Mouse (Mus musculus): ENCODE measurements around the gene Smurf1.

Gene Smurf1

GRCm38 (mm10) chr5:144954432-144954831, 11.2 kb downstream of the Smurf1 start:
- no peak for DNase-seq

- DNase-seq: no peak
Measured at GRCm38 (mm10) chr5:144952592-144952991, 13.1 kb downstream of the Smurf1 start.

- DNase-seq: no peak
Measured at GRCm38 (mm10) chr5:144950428-144951051, 15.1 kb downstream of the Smurf1 start.

- DNase-seq: peak in 1 of 2 experiments; percentile 47
Measured at GRCm38 (mm10) chr5:144949856-144950255, 15.8 kb downstream of the Smurf1 start.

- no peak for DNase-seq
Measured at GRCm38 (mm10) chr5:144948422-144948821, 17.2 kb downstream of the Smurf1 start.

GRCm38 (mm10) chr5:144948002-144948401, 17.6 kb downstream of the Smurf1 start:
- DNase-seq: no peak

GRCm38 (mm10) chr5:144946032-144946431, 19.6 kb downstream of the Smurf1 start:
- DNase-seq: no peak

GRCm38 (mm10) chr5:144944932-144945331, 20.7 kb downstream of the Smurf1 start:
- DNase-seq: no peak

- DNase-seq: no peak
Measured at GRCm38 (mm10) chr5:144944370-144944769, 21.3 kb downstream of the Smurf1 start.

GRCm38 (mm10) chr5:144943346-144943745, 22.3 kb downstream of the Smurf1 start:
- no peak for DNase-seq

- DNase-seq: no peak
Measured at GRCm38 (mm10) chr5:144942431-144942830, 23.2 kb downstream of the Smurf1 start.

- no peak for DNase-seq
Measured at GRCm38 (mm10) chr5:144940904-144941303, 24.7 kb downstream of the Smurf1 start.

- DNase-seq: no peak
Measured at GRCm38 (mm10) chr5:144937304-144937703, 28.3 kb downstream of the Smurf1 start.

GRCm38 (mm10) chr5:144933486-144933885, 32.2 kb downstream of the Smurf1 start:
- DNase-seq: no peak

- DNase-seq: no peak
Measured at GRCm38 (mm10) chr5:144931841-144932240, 33.8 kb downstream of the Smurf1 start.

GRCm38 (mm10) chr5:144928856-144929713, 36.6 kb downstream of the Smurf1 start:
- peak in 1 of 2 experiments; percentile 36 for DNase-seq

- no peak for DNase-seq
Measured at GRCm38 (mm10) chr5:144926275-144926674, 39.4 kb downstream of the Smurf1 start.

GRCm38 (mm10) chr5:144923351-144923750, 42.3 kb downstream of the Smurf1 start:
- DNase-seq: no peak

GRCm38 (mm10) chr5:144919790-144920189, 45.9 kb downstream of the Smurf1 start:
- DNase-seq: no peak

- DNase-seq: no peak
Measured at GRCm38 (mm10) chr5:144919194-144919593, 46.5 kb downstream of the Smurf1 start.

GRCm38 (mm10) chr5:144918204-144918603, 47.4 kb downstream of the Smurf1 start:
- no peak for DNase-seq

- DNase-seq: no peak
Measured at GRCm38 (mm10) chr5:144917172-144917571, 48.5 kb downstream of the Smurf1 start.

GRCm38 (mm10) chr5:144915828-144916227, 49.8 kb downstream of the Smurf1 start:
- DNase-seq: no peak

- DNase-seq: peak; percentile 29 to 60
Measured at GRCm38 (mm10) chr5:144914433-144914906, 51.2 kb downstream of the Smurf1 start.

Measured in kidney, postnatal 4 days (tissue).